Mouse (Mus musculus): ENCODE data around the gene Chaf1a. TPM values are rescaled to one million over a fixed set of nuclear protein-coding genes. Genes with fewer than 3 reads are reported as not detected.

The Chaf1a gene
- polyA plus RNA-seq, 1 experiment from 2014 or later: 16.6 TPM

Other genes with a start within 250 kb of the Chaf1a start
- gene Zfp119a, start 161.5 kb upstream of the Chaf1a start, polyA plus RNA-seq (2015; fragmentation: Nextera tagmentation; extraction: Ambion mirVana): 2.0 and 2.2 TPM in 2 replicates
- 5.9 and 6.0 TPM in 2 replicates for gene Zfp959, start 148.3 kb upstream of the Chaf1a start, polyA plus RNA-seq (2015; fragmentation: Nextera tagmentation; extraction: Ambion mirVana)
- gene Zfp119b, start 90.9 kb upstream of the Chaf1a start, polyA plus RNA-seq (2015; fragmentation: Nextera tagmentation; extraction: Ambion mirVana): 2.3 and 2.8 TPM in 2 replicates
- gene Ebi3, start 87.8 kb upstream of the Chaf1a start, polyA plus RNA-seq (2015; fragmentation: Nextera tagmentation; extraction: Ambion mirVana): 9.2 and 10.0 TPM in 2 replicates
- gene Yju2, start 81.3 kb upstream of the Chaf1a start, polyA plus RNA-seq (2015; fragmentation: Nextera tagmentation; extraction: Ambion mirVana): 7.2 and 9.7 TPM in 2 replicates
- gene Shd, start 70.0 kb upstream of the Chaf1a start, polyA plus RNA-seq (2015; fragmentation: Nextera tagmentation; extraction: Ambion mirVana): 0.18 and 0.32 TPM in 2 replicates
- 0.13 and 0.50 TPM in 2 replicates for gene Fsd1, start 53.9 kb upstream of the Chaf1a start, polyA plus RNA-seq (2015; fragmentation: Nextera tagmentation; extraction: Ambion mirVana)
- gene Stap2, start 34.9 kb upstream of the Chaf1a start, polyA plus RNA-seq (2015; fragmentation: Nextera tagmentation; extraction: Ambion mirVana): 3.3 and 3.9 TPM in 2 replicates
- 20.4 and 21.0 TPM in 2 replicates for gene Mpnd, start 34.7 kb upstream of the Chaf1a start, polyA plus RNA-seq (2015; fragmentation: Nextera tagmentation; extraction: Ambion mirVana)
- 44.0 and 50.7 TPM in 2 replicates for gene Sh3gl1, start 3.8 kb upstream of the Chaf1a start, polyA plus RNA-seq (2015; fragmentation: Nextera tagmentation; extraction: Ambion mirVana)
- 12.5 and 13.0 TPM in 2 replicates for gene Ubxn6, start 34.6 kb downstream of the Chaf1a start, polyA plus RNA-seq (2015; fragmentation: Nextera tagmentation; extraction: Ambion mirVana)
- 42.7 and 43.0 TPM in 2 replicates for gene Hdgfl2, start 39.2 kb downstream of the Chaf1a start, polyA plus RNA-seq (2015; fragmentation: Nextera tagmentation; extraction: Ambion mirVana)
- 0.02 and 0.06 TPM in 2 replicates for gene Plin4, start 69.4 kb downstream of the Chaf1a start, polyA plus RNA-seq (2015; fragmentation: Nextera tagmentation; extraction: Ambion mirVana)
- gene Plin5, start 77.2 kb downstream of the Chaf1a start, polyA plus RNA-seq (2015; fragmentation: Nextera tagmentation; extraction: Ambion mirVana): 1.3 and 3.7 TPM in 2 replicates
- gene Lrg1, start 81.6 kb downstream of the Chaf1a start, polyA plus RNA-seq (2015; fragmentation: Nextera tagmentation; extraction: Ambion mirVana): 3.2 and 4.0 TPM in 2 replicates
- 0.81 and 1.3 TPM in 2 replicates for gene Sema6b, start 99.9 kb downstream of the Chaf1a start, polyA plus RNA-seq (2015; fragmentation: Nextera tagmentation; extraction: Ambion mirVana)
- gene Tnfaip8l1, start 122.0 kb downstream of the Chaf1a start, polyA plus RNA-seq (2015; fragmentation: Nextera tagmentation; extraction: Ambion mirVana): 2.7 and 3.1 TPM in 2 replicates
- 58.6 and 66.4 TPM in 2 replicates for gene Mydgf, start 143.5 kb downstream of the Chaf1a start, polyA plus RNA-seq (2015; fragmentation: Nextera tagmentation; extraction: Ambion mirVana)
- 19.6 and 22.9 TPM in 2 replicates for gene Dpp9, start 178.5 kb downstream of the Chaf1a start, polyA plus RNA-seq (2015; fragmentation: Nextera tagmentation; extraction: Ambion mirVana)
- gene Fem1a, start 216.4 kb downstream of the Chaf1a start, polyA plus RNA-seq (2015; fragmentation: Nextera tagmentation; extraction: Ambion mirVana): 5.7 and 6.4 TPM in 2 replicates
- gene Ticam1, start 236.3 kb downstream of the Chaf1a start, polyA plus RNA-seq (2015; fragmentation: Nextera tagmentation; extraction: Ambion mirVana): 3.2 and 3.7 TPM in 2 replicates

Data from liver, embryonic 15.5 days (tissue).